Mouse (Mus musculus): ENCODE data around the gene Prps2. TPM values are rescaled to one million over a fixed set of nuclear protein-coding genes. Genes with fewer than 3 reads are reported as not detected.
"Not testable (repeated sequence)": the region's sequence is repeated elsewhere in the genome, so short reads cannot be mapped to it uniquely, and the experiment has no call there.

Gene Prps2
- polyA plus RNA-seq (2015; fragmentation: Nextera tagmentation; extraction: Ambion mirVana): 15.7 and 16.2 TPM in 2 replicates

DNA sequence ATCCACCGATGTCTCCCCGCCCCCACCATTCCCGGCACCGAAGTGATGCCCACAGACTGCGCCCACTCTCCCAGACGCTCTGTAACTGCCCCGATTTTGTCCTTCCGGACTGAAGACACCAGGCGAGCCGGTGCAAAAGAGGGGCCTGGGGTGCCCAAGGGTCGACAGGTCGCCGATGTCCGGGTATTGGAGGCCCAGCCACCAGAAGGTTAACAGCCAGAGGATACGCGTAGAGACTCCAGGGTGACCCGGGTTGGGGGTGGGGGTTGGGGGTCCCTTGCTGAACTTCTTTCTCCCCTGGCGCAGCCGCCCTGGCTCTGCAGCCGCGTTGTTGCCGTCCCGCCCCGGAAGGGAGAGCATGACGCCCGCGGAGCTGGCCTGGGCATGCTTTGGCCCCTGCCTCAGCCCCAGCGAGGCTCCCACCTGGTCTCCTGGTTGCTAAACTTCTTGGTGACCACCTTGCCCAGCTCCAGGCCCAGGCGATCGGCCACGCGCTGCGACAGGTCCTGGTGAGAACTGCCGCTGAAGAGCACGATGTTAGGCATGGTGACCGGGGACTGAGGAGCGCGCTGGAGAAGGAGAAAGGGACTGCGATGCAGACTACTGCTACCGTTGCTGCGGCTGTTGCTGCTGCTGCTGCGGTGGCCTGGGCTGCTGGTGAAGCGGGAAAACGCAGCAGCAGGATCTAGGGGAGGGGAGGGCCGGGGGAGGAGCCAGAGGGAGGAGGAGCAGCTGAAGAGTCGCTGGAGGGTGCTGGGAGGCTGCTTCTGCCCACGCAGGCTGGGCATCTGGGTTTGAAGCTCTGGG is at the start of gene Prps2:
TSS of gene Prps2 (minus strand) at position 703 of the 807 bp plus-strand sequence.
- ATAC-seq (ENCODE audit: insufficient number of reproducible peaks, low FRiP score, low TSS enrichment, low read depth): peak; percentile 65; the same call in 1 of the 2 replicates
- 15% methylated on average over 45 of the region's 47 CpGs for WGBS
- peak within 1 kb of the TSS; percentile 55 for H3K4me3 ChIP-seq
- H3K27me3 ChIP-seq: peaks cover 18% of the 10 kb centered on the region
- peak within 1 kb of the TSS; percentile 59 for H3K4me2 ChIP-seq
- no peaks in the 10 kb centered on the region for H3K36me3 ChIP-seq
- no peaks in the 10 kb centered on the region for H3K4me1 ChIP-seq
- peak within 1 kb of the TSS; percentile 47; the same call in 1 of the 2 replicates for H3K27ac ChIP-seq
- no peaks in the 10 kb centered on the region for H3K9me3 ChIP-seq
- H3K9ac ChIP-seq: peak within 1 kb of the TSS; percentile 48

- ATAC-seq (ENCODE audit: insufficient number of reproducible peaks, low FRiP score, low TSS enrichment, low read depth): no peak
- 37% methylated on average over 1 of the region's 1 CpGs for WGBS
- H3K36me3 ChIP-seq: no peaks in the 10 kb centered on the region
- H3K27me3 ChIP-seq: no peaks in the 10 kb centered on the region
- no peak overlapping the region for H3K9ac ChIP-seq
- H3K9me3 ChIP-seq: no peaks in the 10 kb centered on the region
- H3K4me3 ChIP-seq: no peak overlapping the region
- no peak overlapping the region for H3K27ac ChIP-seq
- H3K4me2 ChIP-seq: no peak overlapping the region
- H3K4me1 ChIP-seq: no peaks in the 10 kb centered on the region
Observed at GRCm38 (mm10) chrX:167417654-167418053, 35.1 kb upstream of the Prps2 start.

- H3K27me3 ChIP-seq: peaks cover 9% of the 10 kb centered on the region; the same call in 1 of the 2 replicates
- H3K9ac ChIP-seq: no peak overlapping the region
- no peak for ATAC-seq (ENCODE audit: insufficient number of reproducible peaks, low FRiP score, low TSS enrichment, low read depth)
- no peaks in the 10 kb centered on the region for H3K4me1 ChIP-seq
- no peaks in the 10 kb centered on the region for H3K9me3 ChIP-seq
- 61% methylated on average over 3 of the region's 3 CpGs for WGBS
- no peaks in the 10 kb centered on the region for H3K36me3 ChIP-seq
- no peak overlapping the region for H3K27ac ChIP-seq
- H3K4me2 ChIP-seq: no peak overlapping the region
- no peak overlapping the region for H3K4me3 ChIP-seq
Observed at GRCm38 (mm10) chrX:167394940-167395339, 12.4 kb upstream of the Prps2 start.

DNA sequence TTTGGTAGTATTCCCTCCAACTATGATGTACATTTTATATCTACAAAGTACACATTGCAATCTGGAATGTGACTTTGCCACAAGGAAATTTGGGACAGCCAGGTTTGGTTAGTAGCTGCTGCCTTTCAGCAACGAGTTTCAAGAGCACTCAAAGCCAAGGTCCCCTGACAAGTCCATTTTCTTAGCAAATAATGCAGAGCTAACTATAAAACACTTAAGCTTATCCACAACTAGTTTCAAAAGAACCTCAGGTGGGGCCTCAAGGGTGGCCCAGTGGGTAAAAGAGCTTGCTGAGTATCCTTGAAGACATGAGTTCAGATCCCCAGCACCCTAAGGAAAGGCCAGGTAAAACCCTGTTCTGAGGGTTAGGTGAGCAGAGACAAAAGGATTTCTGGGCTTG is 4.1 kb upstream of the Prps2 start:
- Histone ChIP-seq H3K4me3 (no peak overlapping the region), H3K9ac (no peak overlapping the region), H3K27me3 (peaks cover 15% of the 10 kb centered on the region), H3K36me3 (no peaks in the 10 kb centered on the region), H3K27ac (no peak overlapping the region), H3K4me2 (no peak overlapping the region), H3K4me1 (no peaks in the 10 kb centered on the region), H3K9me3 (no peaks in the 10 kb centered on the region)
- 38% methylated on average over 1 of the region's 1 CpGs for WGBS
- no peak for ATAC-seq (ENCODE audit: insufficient number of reproducible peaks, low FRiP score, low TSS enrichment, low read depth)

- no peaks in the 10 kb centered on the region for H3K4me1 ChIP-seq
- peak overlapping the region; percentile 59 for H3K4me2 ChIP-seq
- H3K36me3 ChIP-seq: no peaks in the 10 kb centered on the region
- H3K27me3 ChIP-seq: peaks cover 18% of the 10 kb centered on the region
- 41% methylated on average over 7 of the region's 7 CpGs for WGBS
- ATAC-seq (ENCODE audit: insufficient number of reproducible peaks, low FRiP score, low TSS enrichment, low read depth): 0 out of 2 replicates have a peak, but pooled peaks have one; percentile 19
- no peaks in the 10 kb centered on the region for H3K9me3 ChIP-seq
- peak overlapping the region; percentile 55 for H3K4me3 ChIP-seq
- H3K27ac ChIP-seq: no peak overlapping the region
- H3K9ac ChIP-seq: no peak overlapping the region
Observed at GRCm38 (mm10) chrX:167382854-167383186, 271 bp upstream of the Prps2 start.

GRCm38 (mm10) chrX:167381583-167382046 is 934 bp downstream of the Prps2 start:
- Histone ChIP-seq H3K9ac (no peak overlapping the region), H3K9me3 (no peaks in the 10 kb centered on the region), H3K36me3 (no peaks in the 10 kb centered on the region), H3K27me3 (peaks cover 18% of the 10 kb centered on the region), H3K4me2 (peak overlapping the region; percentile 59), H3K4me3 (peak overlapping the region; percentile 55), H3K4me1 (no peaks in the 10 kb centered on the region), H3K27ac (no peak overlapping the region)
- 20% methylated on average over 18 of the region's 18 CpGs for WGBS
- no peak for ATAC-seq (ENCODE audit: insufficient number of reproducible peaks, low FRiP score, low TSS enrichment, low read depth)

DNA sequence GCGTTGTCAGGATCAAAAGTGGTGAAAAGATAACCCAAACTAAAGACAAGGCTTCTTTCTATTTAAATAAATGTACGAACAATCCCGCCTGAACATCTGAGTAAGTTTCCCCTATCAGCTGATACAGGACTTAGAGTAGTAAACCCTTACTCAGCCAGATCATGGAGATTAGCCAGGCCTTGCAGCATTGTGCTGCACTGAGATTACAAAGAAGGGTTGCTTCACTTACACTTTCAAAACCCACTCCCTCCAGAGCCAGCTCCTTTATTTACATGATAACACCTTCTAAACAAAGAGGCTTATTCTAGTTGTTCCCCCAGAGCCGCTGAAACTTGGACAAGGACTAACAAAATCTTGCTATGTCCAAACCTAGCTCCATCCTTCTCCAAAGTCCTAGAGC is 2.5 kb downstream of the Prps2 start:
- ATAC-seq (ENCODE audit: insufficient number of reproducible peaks, low FRiP score, low TSS enrichment, low read depth): no peak
- Histone ChIP-seq H3K4me2 (no peak overlapping the region), H3K4me3 (no peak overlapping the region), H3K9ac (no peak overlapping the region), H3K27me3 (peaks cover 15% of the 10 kb centered on the region), H3K9me3 (no peaks in the 10 kb centered on the region), H3K27ac (no peak overlapping the region), H3K36me3 (no peaks in the 10 kb centered on the region), H3K4me1 (no peaks in the 10 kb centered on the region)
- 74% methylated on average over 4 of the region's 4 CpGs for WGBS

- not testable (repeated sequence) for ATAC-seq (ENCODE audit: insufficient number of reproducible peaks, low FRiP score, low TSS enrichment, low read depth); H3K36me3 ChIP-seq
Observed at GRCm38 (mm10) chrX:167361231-167361630, 21.3 kb downstream of the Prps2 start.

GRCm38 (mm10) chrX:167359704-167360103 is 22.8 kb downstream of the Prps2 start:
- H3K9me3 ChIP-seq: no peaks in the 10 kb centered on the region
- no peaks in the 10 kb centered on the region for H3K36me3 ChIP-seq
- H3K27ac ChIP-seq: no peak overlapping the region
- no peak overlapping the region for H3K4me2 ChIP-seq
- WGBS: 85% methylated on average over 7 of the region's 7 CpGs
- H3K9ac ChIP-seq: no peak overlapping the region
- no peak for ATAC-seq (ENCODE audit: insufficient number of reproducible peaks, low FRiP score, low TSS enrichment, low read depth)
- H3K4me1 ChIP-seq: no peaks in the 10 kb centered on the region
- H3K27me3 ChIP-seq: 0 out of 2 replicates have a peak, but pooled peaks cover 10% of the 10 kb centered on the region
- no peak overlapping the region for H3K4me3 ChIP-seq

More at GRCm38 (mm10) chrX:167361231-167361630, 21.3 kb downstream of the Prps2 start:
- H3K4me3 ChIP-seq, H3K27ac ChIP-seq, H3K9ac ChIP-seq, H3K4me2 ChIP-seq, H3K4me1 ChIP-seq, H3K9me3 ChIP-seq: not testable (repeated sequence)
- WGBS: 86% methylated on average over 3 of the region's 3 CpGs
- H3K27me3 ChIP-seq: 0 out of 2 replicates have a peak, but pooled peaks cover 10% of the 10 kb centered on the region

DNA sequence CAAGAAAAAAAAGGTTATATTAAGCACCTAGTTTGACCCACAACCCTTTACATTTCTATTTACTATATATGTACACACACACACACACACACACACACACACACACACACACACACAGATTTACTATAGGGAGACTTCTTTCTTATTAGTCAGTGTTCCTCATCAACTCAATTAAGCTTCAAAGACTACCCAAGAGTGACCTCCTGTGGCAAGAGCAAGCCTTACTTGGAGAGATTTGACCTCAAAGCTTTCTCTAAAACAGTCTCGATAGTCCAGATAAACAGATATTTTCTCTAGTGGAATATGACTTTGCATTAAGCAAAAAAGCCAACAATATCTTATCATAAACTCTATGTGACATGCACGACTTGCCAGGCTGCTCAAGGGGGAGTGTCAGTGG is 25.1 kb downstream of the Prps2 start:
- ATAC-seq (ENCODE audit: insufficient number of reproducible peaks, low FRiP score, low TSS enrichment, low read depth): no peak
- 78% methylated on average over 2 of the region's 2 CpGs for WGBS
- 0 out of 2 replicates have a peak, but pooled peaks cover 10% of the 10 kb centered on the region for H3K27me3 ChIP-seq
- H3K4me2 ChIP-seq: no peak overlapping the region
- H3K36me3 ChIP-seq: no peaks in the 10 kb centered on the region
- H3K9me3 ChIP-seq: no peaks in the 10 kb centered on the region
- H3K9ac ChIP-seq: no peak overlapping the region
- H3K4me1 ChIP-seq: no peaks in the 10 kb centered on the region
- H3K4me3 ChIP-seq: no peak overlapping the region
- no peak overlapping the region for H3K27ac ChIP-seq

DNA sequence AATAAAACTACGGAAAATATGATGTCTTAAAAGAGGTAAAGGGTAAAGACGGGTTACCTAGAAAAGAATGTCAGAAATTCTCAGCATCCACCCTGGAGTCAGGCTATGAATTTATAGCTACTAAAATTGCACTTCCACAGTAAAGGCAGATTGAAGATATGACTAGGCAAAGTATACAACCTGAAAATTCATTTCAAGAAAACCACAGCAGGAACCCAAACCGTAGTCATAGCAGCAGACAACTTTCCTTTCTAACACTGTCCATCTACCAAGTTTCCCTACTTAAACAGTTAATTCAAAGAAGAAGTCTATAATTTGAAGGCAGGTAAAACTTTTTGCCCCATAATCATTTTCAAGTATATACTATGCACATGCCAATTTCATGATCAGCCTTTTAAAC is 26.6 kb downstream of the Prps2 start:
- 0 out of 2 replicates have a peak, but pooled peaks cover 2% of the 10 kb centered on the region for H3K27me3 ChIP-seq
- no peak overlapping the region for H3K4me3 ChIP-seq
- no peaks in the 10 kb centered on the region for H3K4me1 ChIP-seq
- ATAC-seq (ENCODE audit: insufficient number of reproducible peaks, low FRiP score, low TSS enrichment, low read depth): no peak
- no peaks in the 10 kb centered on the region for H3K36me3 ChIP-seq
- WGBS: 57% methylated on average over 3 of the region's 3 CpGs
- no peak overlapping the region for H3K4me2 ChIP-seq
- no peaks in the 10 kb centered on the region for H3K9me3 ChIP-seq
- H3K9ac ChIP-seq: no peak overlapping the region
- no peak overlapping the region for H3K27ac ChIP-seq

- Histone ChIP-seq H3K27me3 (0 out of 2 replicates have a peak, but pooled peaks cover 4% of the 10 kb centered on the region), H3K27ac (no peak overlapping the region), H3K4me2 (no peak overlapping the region), H3K4me1 (no peaks in the 10 kb centered on the region), H3K36me3 (no peaks in the 10 kb centered on the region), H3K9ac (no peak overlapping the region), H3K4me3 (no peak overlapping the region), H3K9me3 (no peaks in the 10 kb centered on the region)
- no peak for ATAC-seq (ENCODE audit: insufficient number of reproducible peaks, low FRiP score, low TSS enrichment, low read depth)
- WGBS: 82% methylated on average over 2 of the region's 2 CpGs
Observed at GRCm38 (mm10) chrX:167353617-167354016, 28.9 kb downstream of the Prps2 start.
